Mouse (Mus musculus) CD4-positive naive resting alpha-beta T cell, adult 76 days (primary cell): ENCODE measurements around the gene Olfr816. TPM values are rescaled to one million over a fixed set of nuclear protein-coding genes. Genes with fewer than 3 reads are reported as not detected.

Experiments used
- total RNA-seq: library from RNA; stranded (reverse); gene quantifications from one replicate; pipeline ENCODE4 v1.2.4, GENCODE M21; 2023

Gene Olfr816
- not detected for total RNA-seq

DNA sequence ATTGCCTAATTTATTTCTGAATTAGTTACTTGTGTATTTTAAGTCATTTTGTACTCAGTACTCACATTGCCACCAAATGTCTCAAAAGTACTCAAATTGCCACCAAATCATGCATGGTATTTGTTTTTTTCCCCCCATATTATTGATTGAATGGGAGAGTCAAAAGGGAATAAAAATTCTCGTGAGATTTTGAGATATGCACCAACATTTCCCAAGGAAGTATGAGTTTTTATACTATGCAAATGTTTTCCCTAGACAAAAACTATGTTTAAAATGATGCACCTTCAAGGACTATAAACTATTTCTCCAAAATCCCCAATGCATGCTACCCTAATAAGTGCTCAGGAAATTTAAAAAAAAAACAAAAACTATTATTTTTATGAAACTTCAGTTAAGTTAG, at the start of gene Olfr816:
Gene Olfr816 (minus strand): TSS at position 101 of the 400 bp plus-strand sequence.

DNA sequence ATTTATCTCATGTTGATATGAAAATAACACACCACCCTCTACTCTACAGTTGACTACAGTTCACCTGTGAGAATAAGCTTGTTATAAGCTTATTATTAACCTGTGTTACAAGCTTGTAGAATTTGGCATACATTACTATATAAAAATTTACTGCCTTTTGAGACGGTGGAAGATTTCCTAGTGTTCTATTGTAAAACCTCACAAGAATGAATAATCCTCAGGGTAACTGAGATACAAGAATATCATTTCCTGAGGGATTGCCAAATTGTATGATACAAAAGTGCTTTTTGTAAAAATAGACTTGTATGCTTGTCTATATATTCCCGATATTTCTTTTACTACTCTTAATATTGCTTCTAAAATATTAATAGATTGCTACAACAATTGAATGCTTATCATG, 33.6 kb upstream of the Olfr816 start, which contains the start of gene Olfr818:
Gene Olfr818 (minus strand): TSS at position 101 of the 400 bp plus-strand sequence.

GRCm38 (mm10) chr10:129905767-129906166, 9.6 kb downstream of the Olfr816 start, which contains the start of gene Olfr815:
Olfr815 (minus strand) TSS chr10:129905867.

DNA sequence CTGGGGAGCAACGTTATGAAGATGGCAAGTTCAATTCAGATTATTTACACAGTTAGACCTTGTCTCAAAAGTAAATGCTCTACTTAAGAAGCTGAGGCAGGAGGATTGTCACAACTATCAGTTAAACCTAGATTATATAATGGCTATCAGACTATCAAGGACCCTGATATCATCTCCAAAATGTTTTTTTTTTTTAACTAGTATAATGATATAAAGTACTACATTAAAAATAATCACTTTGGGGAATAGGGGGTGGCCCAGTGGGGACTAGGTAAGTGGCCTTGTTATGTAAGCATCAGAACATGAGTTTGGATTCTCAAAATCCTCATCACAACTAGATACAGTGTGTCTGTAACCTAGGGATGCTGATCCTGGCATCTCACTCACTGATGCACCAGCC, 35.6 kb downstream of the Olfr816 start, which contains the start of gene Olfr814:
Gene Olfr814 (minus strand): TSS at position 101 of the 400 bp plus-strand sequence.

Other genes starting within 250 kb of the Olfr816 start
- gene Olfr801, start 241.7 kb downstream of the Olfr816 start, total RNA-seq, result not detected
- gene Olfr802, start 227.4 kb downstream of the Olfr816 start, total RNA-seq, result not detected
- gene Olfr803, start 221.3 kb downstream of the Olfr816 start, total RNA-seq, result not detected
- gene Olfr804, start 212.4 kb downstream of the Olfr816 start, total RNA-seq, result not detected
- gene Olfr805, start 186.2 kb downstream of the Olfr816 start, total RNA-seq, result not detected
- gene Olfr806, start 173.7 kb downstream of the Olfr816 start, total RNA-seq, result not detected
- not detected for gene Olfr807, start 157.8 kb downstream of the Olfr816 start, total RNA-seq
- gene Olfr808, start 150.1 kb downstream of the Olfr816 start, total RNA-seq, result not detected
- not detected for gene Olfr809, start 141.0 kb downstream of the Olfr816 start, total RNA-seq
- not detected for gene Olfr810, start 120.7 kb downstream of the Olfr816 start, total RNA-seq
- gene Olfr811, start 111.2 kb downstream of the Olfr816 start, total RNA-seq, result not detected
- gene Olfr812, start 69.5 kb downstream of the Olfr816 start, total RNA-seq, result not detected
- gene Olfr813, start 60.2 kb downstream of the Olfr816 start, total RNA-seq, result not detected
- gene Olfr814, start 35.7 kb downstream of the Olfr816 start, total RNA-seq, result not detected
- gene Olfr815, start 9.7 kb downstream of the Olfr816 start, total RNA-seq, result not detected
- gene Olfr818, start 33.5 kb upstream of the Olfr816 start, total RNA-seq, result not detected
- not detected for gene Olfr819, start 51.7 kb upstream of the Olfr816 start, total RNA-seq
- gene Olfr247, start 60.5 kb upstream of the Olfr816 start, total RNA-seq, result not detected
- not detected for gene Gm10310, start 69.5 kb upstream of the Olfr816 start, total RNA-seq
- gene Olfr820, start 97.0 kb upstream of the Olfr816 start, total RNA-seq, result not detected
- gene Olfr821, start 114.8 kb upstream of the Olfr816 start, total RNA-seq, result not detected
- gene Olfr822, start 155.6 kb upstream of the Olfr816 start, total RNA-seq, result not detected
- not detected for gene Olfr823, start 199.8 kb upstream of the Olfr816 start, total RNA-seq
- gene Olfr824, start 214.4 kb upstream of the Olfr816 start, total RNA-seq, result not detected